In the genomic region with DNA sequence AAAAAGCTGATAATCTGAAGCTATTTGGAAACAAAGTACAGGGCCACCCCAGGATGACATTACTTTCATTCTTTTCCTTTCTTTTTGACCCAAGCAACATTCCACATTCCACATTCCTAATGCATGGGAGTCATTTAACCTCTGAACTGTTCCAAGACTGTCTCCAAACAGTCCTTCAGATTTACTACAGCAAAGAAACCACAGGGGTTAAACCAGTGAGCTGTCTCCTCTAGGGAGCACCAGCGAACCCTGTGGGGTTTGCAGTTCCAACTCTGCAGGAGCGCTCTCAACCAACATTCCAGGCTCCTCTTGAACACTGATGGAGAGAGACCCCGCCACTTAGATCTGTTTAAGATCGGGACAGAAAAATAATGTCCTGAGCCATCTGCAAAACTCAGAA, we compare ENCODE assay signal across 26 mouse cellular contexts. TPM values are rescaled to one million over a fixed set of nuclear protein-coding genes. Genes with fewer than 3 reads are reported as not detected.
DNase-seq lines count a peak whose midpoint lies in the region; ATAC-seq and TF ChIP-seq lines count a peak whose summit lies in the region.
"Had no signal": no experiment of that assay in that cellular context is flagged by ENCODE, and none has a peak within 500 bp of the region (broad histone marks: within the 10 kb centered on the region; RNA-seq: fewer than 3 reads in every experiment).

No protein-coding gene starts in this region.

- no peaks in the 10 kb centered on the region for H3K9me3 ChIP-seq in lung, embryonic 14.5 days (ENCODE audit: low read depth, low read length)
- H3K9me3 ChIP-seq: embryonic facial prominence, embryonic 10.5 days; forebrain, embryonic 13.5 days; heart, embryonic 15.5 days; hindbrain, embryonic 15.5 days; intestine, embryonic 15.5 days; limb, embryonic 15.5 days; liver, embryonic 15.5 days; midbrain, embryonic 10.5 days; neural tube, embryonic 12.5 days had no signal

- ATAC-seq in lung, embryonic 14.5 days (ENCODE audit: insufficient read depth): no peak; the same call in 1 of the 2 replicates
- ATAC-seq in Patski: peak; percentile 78
- ATAC-seq: forebrain, embryonic 13.5 days; intestine, embryonic 15.5 days had no signal

- CTCF ChIA-PET in Patski (lab: Charles Lee): interaction anchor here (0.7 to 2.5 kb wide), 7 partner anchors 12 to 467 kb away, joined by 3 to 7 read pairs (median 5); no protein-coding TSS in a partner anchor

- H3K4me3 ChIP-seq in lung, embryonic 14.5 days (ENCODE audit: low read depth, low read length): no peak overlapping the region
- no peak overlapping the region for H3K4me3 ChIP-seq in lung, adult 2 months (replicated peaks; ENCODE audit: extremely low read depth, low read depth, low read length)
- H3K4me3 ChIP-seq: embryonic facial prominence, embryonic 10.5 days; forebrain, embryonic 13.5 days; heart, embryonic 15.5 days; hindbrain, embryonic 15.5 days; intestine, embryonic 15.5 days; layer of hippocampus, adult 2 months; limb, embryonic 15.5 days; liver, embryonic 15.5 days; midbrain, embryonic 10.5 days; neural tube, embryonic 12.5 days had no signal

- 43% methylated on average over 4 of the region's 4 CpGs for WGBS in lung, embryonic 14.5 days
- 47% methylated on average over 4 of the region's 4 CpGs for WGBS in lung, adult 2 months

- no peaks in the 10 kb centered on the region for H3K4me1 ChIP-seq in lung, embryonic 14.5 days (ENCODE audit: insufficient read depth)
- no peaks in the 10 kb centered on the region for H3K4me1 ChIP-seq in lung, adult 2 months (ENCODE audit: control insufficient read depth, insufficient read depth, low read length)
- H3K4me1 ChIP-seq: forebrain, embryonic 13.5 days; heart, embryonic 15.5 days; hindbrain, embryonic 15.5 days; intestine, embryonic 15.5 days; liver, embryonic 15.5 days; neural tube, embryonic 12.5 days had no signal

- peak; percentile 28 for DNase-seq in embryo, embryonic 10.5 days (ENCODE audit: low spot score)
- DNase-seq in embryo, embryonic 9.5 days (ENCODE audit: extremely low spot score): no peak
- DNase-seq in lung, embryonic 14.5 days: peak; percentile 39
- no peak for DNase-seq in lung, adult 2 months
- DNase-seq in Patski (ENCODE audit: low read depth, low spot score): no peak
- DNase-seq in yolk sac, embryonic 10.5 days (ENCODE audit: low spot score): peak; percentile 39
- no peak for DNase-seq in layer of hippocampus, adult 9-11 months
- DNase-seq: adrenal gland, postnatal 25 days; cerebellum, adult 11 months; cerebellum, postnatal 10 days; gastrocnemius, postnatal 14 days; heart, postnatal 4 days; lung, postnatal 4 days; right cerebral cortex, adult 18-20 months; thymus, postnatal 14 days had no signal

- H3K9ac ChIP-seq in lung, embryonic 14.5 days: no peak overlapping the region
- H3K9ac ChIP-seq: forebrain, embryonic 13.5 days; heart, embryonic 15.5 days; hindbrain, embryonic 15.5 days; intestine, embryonic 15.5 days; limb, embryonic 15.5 days; liver, embryonic 15.5 days; neural tube, embryonic 12.5 days had no signal

- TF ChIP-seq CTCF in lung, embryonic 14.5 days (IDR thresholded peaks at IDR 0.05; ENCODE audit: low read depth): no peak
- no peak for TF ChIP-seq CTCF in lung, adult 2 months (IDR thresholded peaks at IDR 0.05; ENCODE audit: insufficient read depth, low read length)
- peak; percentile 47 for TF ChIP-seq CTCF in Patski (IDR thresholded peaks at IDR 0.05)

- H3K27me3 ChIP-seq in lung, embryonic 14.5 days (ENCODE audit: insufficient read depth, low read length): no peaks in the 10 kb centered on the region
- no peaks in the 10 kb centered on the region for H3K27me3 ChIP-seq in Patski
- H3K27me3 ChIP-seq: forebrain, embryonic 13.5 days; heart, embryonic 15.5 days; hindbrain, embryonic 15.5 days; intestine, embryonic 15.5 days; limb, embryonic 15.5 days; liver, embryonic 15.5 days; neural tube, embryonic 12.5 days had no signal

- POLR2A ChIA-PET in Patski (lab: Charles Lee): interaction anchor here (1.4 to 1.7 kb wide), 2 partner anchors 9 to 455 kb away, joined by 3 to 10 read pairs; no protein-coding TSS in a partner anchor

- in situ Hi-C loops in Patski (cut with MboI; ENCODE audit: low pct_unique_long_range_greater_than_20kb): no loop called here

- no peak overlapping the region for H3K4me2 ChIP-seq in lung, embryonic 14.5 days
- H3K4me2 ChIP-seq: forebrain, embryonic 13.5 days; heart, embryonic 15.5 days; hindbrain, embryonic 15.5 days; intestine, embryonic 15.5 days; limb, embryonic 15.5 days; liver, embryonic 15.5 days; neural tube, embryonic 12.5 days had no signal

- H3K27ac ChIP-seq in lung, embryonic 14.5 days (ENCODE audit: low read depth): no peak overlapping the region
- H3K27ac ChIP-seq: embryonic facial prominence, embryonic 10.5 days; forebrain, embryonic 13.5 days; heart, embryonic 15.5 days; hindbrain, embryonic 15.5 days; intestine, embryonic 15.5 days; layer of hippocampus, adult 2 months; limb, embryonic 15.5 days; liver, embryonic 15.5 days; midbrain, embryonic 10.5 days; neural tube, embryonic 12.5 days; stomach, postnatal 0 days had no signal

- TF ChIP-seq POLR2A in lung, adult 2 months (IDR thresholded peaks at IDR 0.05; ENCODE audit: borderline replicate concordance, extremely low read depth, low read depth, low read length): no peak

- no peaks in the 10 kb centered on the region for H3K36me3 ChIP-seq in lung, embryonic 14.5 days (ENCODE audit: insufficient read depth)
- H3K36me3 ChIP-seq: embryonic facial prominence, embryonic 10.5 days; heart, embryonic 15.5 days; hindbrain, embryonic 15.5 days; intestine, embryonic 15.5 days; limb, embryonic 15.5 days; liver, embryonic 15.5 days; midbrain, embryonic 10.5 days; neural tube, embryonic 12.5 days had no signal

RNA-seq across cellular contexts. Expression of gene Glis3, which starts 33.6 kb away (rescaled TPM):
- 4.0 and 4.7 TPM in 2 replicates for polyA plus RNA-seq in lung, embryonic 14.5 days (2014; fragmentation: Nextera tagmentation; extraction: Ambion mirVana)
- polyA plus RNA-seq in lung, adult 2 months (2012; rRNA removed): 5.2 and 6.5 TPM in 2 replicates
- polyA plus RNA-seq in Patski (2021): 213 TPM

Comparison
In these comparisons a context has a peak if more than half of its experiments do, and no peak if none do; other contexts are left out.
1. DNase-seq: peak in embryo, embryonic 10.5 days (single experiment), lung, embryonic 14.5 days (single experiment) and yolk sac, embryonic 10.5 days (single experiment); none in embryo, embryonic 9.5 days (single experiment), lung, adult 2 months (single experiment), Patski (single experiment) and layer of hippocampus, adult 9-11 months (single experiment).
2. RNA of gene Glis3, which starts 33.6 kb away (polyA plus RNA-seq): 213 TPM in Patski (single experiment); 5.2 to 6.5 TPM in lung, adult 2 months and 4.0 to 4.7 TPM in lung, embryonic 14.5 days; every median in the first group is over 10 times any median in the second.